Mouse (Mus musculus): Measurements from ENCODE around the gene Egfl7. TPM values are rescaled to one million over a fixed set of nuclear protein-coding genes. Genes with fewer than 3 reads are reported as not detected.
A peak's percentile ranks its signal among the peaks of the same experiment; 100 is the strongest.

The Egfl7 gene
- polyA plus RNA-seq, 1 experiment from 2014 or later: 75.4 TPM

- Histone ChIP-seq H3K4me1 (ENCODE audit: control insufficient read depth, insufficient read depth, low read depth, low read length) (peaks cover 3% of the 10 kb centered on the region), H3K27me3 (replicated peaks; ENCODE audit: control insufficient read depth, insufficient read depth, low read length) (no peaks in the 10 kb centered on the region), H3K9me3 (ENCODE audit: control insufficient read depth, low read length) (no peaks in the 10 kb centered on the region), H3K27ac (ENCODE audit: low read depth, low read length) (no peak overlapping the region), H3K4me2 (ENCODE audit: low read length) (no peak overlapping the region), H3K36me3 (ENCODE audit: control insufficient read depth, insufficient read depth, low read length) (no peaks in the 10 kb centered on the region), H3K9ac (ENCODE audit: low read depth, low read length) (no peak overlapping the region), H3K4me3 (ENCODE audit: low read length) (no peak overlapping the region)
- 72% methylated on average over 4 of the region's 4 CpGs for WGBS
- no peak for ATAC-seq
Measured at GRCm38 (mm10) chr2:26555076-26555475, 24.7 kb upstream of the Egfl7 start.

- Histone ChIP-seq H3K4me2 (ENCODE audit: low read length) (no peak overlapping the region), H3K4me3 (ENCODE audit: low read length) (no peak overlapping the region), H3K27ac (ENCODE audit: low read depth, low read length) (no peak overlapping the region), H3K27me3 (replicated peaks; ENCODE audit: control insufficient read depth, insufficient read depth, low read length) (no peaks in the 10 kb centered on the region), H3K4me1 (ENCODE audit: control insufficient read depth, insufficient read depth, low read depth, low read length) (no peaks in the 10 kb centered on the region; the same call in 1 of the 2 replicates), H3K36me3 (ENCODE audit: control insufficient read depth, insufficient read depth, low read length) (no peaks in the 10 kb centered on the region), H3K9ac (ENCODE audit: low read depth, low read length) (no peak overlapping the region), H3K9me3 (ENCODE audit: control insufficient read depth, low read length) (no peaks in the 10 kb centered on the region)
- WGBS: 77% methylated on average over 4 of the region's 4 CpGs
- ATAC-seq: no peak
Measured at GRCm38 (mm10) chr2:26556535-26556993, 23.2 kb upstream of the Egfl7 start.

GRCm38 (mm10) chr2:26560506-26560905 is 19.3 kb upstream of the Egfl7 start:
- no peak overlapping the region for H3K4me2 ChIP-seq (ENCODE audit: low read length)
- H3K4me3 ChIP-seq (ENCODE audit: low read length): no peak overlapping the region
- no peak overlapping the region for H3K27ac ChIP-seq (ENCODE audit: low read depth, low read length)
- no peaks in the 10 kb centered on the region for H3K27me3 ChIP-seq (replicated peaks; ENCODE audit: control insufficient read depth, insufficient read depth, low read length)
- no peaks in the 10 kb centered on the region for H3K9me3 ChIP-seq (ENCODE audit: control insufficient read depth, low read length)
- H3K4me1 ChIP-seq (ENCODE audit: control insufficient read depth, insufficient read depth, low read depth, low read length): no peaks in the 10 kb centered on the region; the same call in 1 of the 2 replicates
- H3K9ac ChIP-seq (ENCODE audit: low read depth, low read length): no peak overlapping the region
- 68% methylated on average over 5 of the region's 5 CpGs for WGBS
- ATAC-seq: no peak
- H3K36me3 ChIP-seq (ENCODE audit: control insufficient read depth, insufficient read depth, low read length): no peaks in the 10 kb centered on the region

GRCm38 (mm10) chr2:26561351-26562016 is 18.3 kb upstream of the Egfl7 start:
- ATAC-seq: peak; percentile 79
- H3K27me3 ChIP-seq (replicated peaks; ENCODE audit: control insufficient read depth, insufficient read depth, low read length): no peaks in the 10 kb centered on the region
- H3K27ac ChIP-seq (ENCODE audit: low read depth, low read length): no peak overlapping the region
- H3K4me2 ChIP-seq (ENCODE audit: low read length): no peak overlapping the region
- no peaks in the 10 kb centered on the region; the same call in 1 of the 2 replicates for H3K4me1 ChIP-seq (ENCODE audit: control insufficient read depth, insufficient read depth, low read depth, low read length)
- H3K36me3 ChIP-seq (ENCODE audit: control insufficient read depth, insufficient read depth, low read length): no peaks in the 10 kb centered on the region
- H3K9ac ChIP-seq (ENCODE audit: low read depth, low read length): no peak overlapping the region
- H3K9me3 ChIP-seq (ENCODE audit: control insufficient read depth, low read length): no peaks in the 10 kb centered on the region
- no peak overlapping the region for H3K4me3 ChIP-seq (ENCODE audit: low read length)
- 46% methylated on average over 6 of the region's 6 CpGs for WGBS

- H3K9ac ChIP-seq (ENCODE audit: low read depth, low read length): no peak overlapping the region
- 21% methylated on average over 4 of the region's 4 CpGs for WGBS
- ATAC-seq: peak; percentile 53; the same call in 1 of the 2 replicates
- no peaks in the 10 kb centered on the region for H3K27me3 ChIP-seq (replicated peaks; ENCODE audit: control insufficient read depth, insufficient read depth, low read length)
- H3K36me3 ChIP-seq (ENCODE audit: control insufficient read depth, insufficient read depth, low read length): no peaks in the 10 kb centered on the region
- no peak overlapping the region for H3K27ac ChIP-seq (ENCODE audit: low read depth, low read length)
- H3K4me1 ChIP-seq (ENCODE audit: control insufficient read depth, insufficient read depth, low read depth, low read length): no peaks in the 10 kb centered on the region; the same call in 1 of the 2 replicates
- no peaks in the 10 kb centered on the region for H3K9me3 ChIP-seq (ENCODE audit: control insufficient read depth, low read length)
- H3K4me3 ChIP-seq (ENCODE audit: low read length): no peak overlapping the region
- H3K4me2 ChIP-seq (ENCODE audit: low read length): no peak overlapping the region
Measured at GRCm38 (mm10) chr2:26566221-26566620, 13.6 kb upstream of the Egfl7 start.

- Histone ChIP-seq H3K27ac (ENCODE audit: low read depth, low read length) (no peak overlapping the region), H3K9me3 (ENCODE audit: control insufficient read depth, low read length) (no peaks in the 10 kb centered on the region), H3K4me1 (ENCODE audit: control insufficient read depth, insufficient read depth, low read depth, low read length) (peaks cover 9% of the 10 kb centered on the region; the same call in 1 of the 2 replicates), H3K4me2 (ENCODE audit: low read length) (no peak overlapping the region), H3K27me3 (replicated peaks; ENCODE audit: control insufficient read depth, insufficient read depth, low read length) (no peaks in the 10 kb centered on the region), H3K9ac (ENCODE audit: low read depth, low read length) (no peak overlapping the region), H3K4me3 (ENCODE audit: low read length) (no peak overlapping the region), H3K36me3 (ENCODE audit: control insufficient read depth, insufficient read depth, low read length) (no peaks in the 10 kb centered on the region)
- no peak for ATAC-seq
- WGBS: 13% methylated on average over 3 of the region's 3 CpGs
Measured at GRCm38 (mm10) chr2:26570034-26570433, 9.8 kb upstream of the Egfl7 start.

- WGBS: 89% methylated on average over 9 of the region's 9 CpGs
- H3K36me3 ChIP-seq (ENCODE audit: control insufficient read depth, insufficient read depth, low read length): no peaks in the 10 kb centered on the region
- H3K27me3 ChIP-seq (replicated peaks; ENCODE audit: control insufficient read depth, insufficient read depth, low read length): no peaks in the 10 kb centered on the region
- no peak overlapping the region for H3K4me2 ChIP-seq (ENCODE audit: low read length)
- no peak overlapping the region for H3K9ac ChIP-seq (ENCODE audit: low read depth, low read length)
- peaks cover 9% of the 10 kb centered on the region; the same call in 1 of the 2 replicates for H3K4me1 ChIP-seq (ENCODE audit: control insufficient read depth, insufficient read depth, low read depth, low read length)
- no peak overlapping the region for H3K27ac ChIP-seq (ENCODE audit: low read depth, low read length)
- H3K4me3 ChIP-seq (ENCODE audit: low read length): no peak overlapping the region
- H3K9me3 ChIP-seq (ENCODE audit: control insufficient read depth, low read length): no peaks in the 10 kb centered on the region
- no peak for ATAC-seq
Measured at GRCm38 (mm10) chr2:26571400-26571799, 8.4 kb upstream of the Egfl7 start.

GRCm38 (mm10) chr2:26571826-26572225 is 8.0 kb upstream of the Egfl7 start:
- H3K36me3 ChIP-seq (ENCODE audit: control insufficient read depth, insufficient read depth, low read length): no peaks in the 10 kb centered on the region
- no peak overlapping the region for H3K4me3 ChIP-seq (ENCODE audit: low read length)
- peaks cover 9% of the 10 kb centered on the region; the same call in 1 of the 2 replicates for H3K4me1 ChIP-seq (ENCODE audit: control insufficient read depth, insufficient read depth, low read depth, low read length)
- H3K9ac ChIP-seq (ENCODE audit: low read depth, low read length): no peak overlapping the region
- 69% methylated on average over 5 of the region's 5 CpGs for WGBS
- H3K27ac ChIP-seq (ENCODE audit: low read depth, low read length): no peak overlapping the region
- H3K4me2 ChIP-seq (ENCODE audit: low read length): no peak overlapping the region
- H3K27me3 ChIP-seq (replicated peaks; ENCODE audit: control insufficient read depth, insufficient read depth, low read length): no peaks in the 10 kb centered on the region
- no peak for ATAC-seq
- H3K9me3 ChIP-seq (ENCODE audit: control insufficient read depth, low read length): no peaks in the 10 kb centered on the region

- 36% methylated on average over 12 of the region's 12 CpGs for WGBS
- Histone ChIP-seq H3K9ac (ENCODE audit: low read depth, low read length) (0 out of 2 replicates have a peak overlapping the region, but pooled peaks have one; percentile 6), H3K4me1 (ENCODE audit: control insufficient read depth, insufficient read depth, low read depth, low read length) (peaks cover 9% of the 10 kb centered on the region; the same call in 1 of the 2 replicates), H3K4me3 (ENCODE audit: low read length) (no peak overlapping the region), H3K36me3 (ENCODE audit: control insufficient read depth, insufficient read depth, low read length) (no peaks in the 10 kb centered on the region), H3K4me2 (ENCODE audit: low read length) (peak overlapping the region; percentile 21; the same call in 1 of the 2 replicates), H3K9me3 (ENCODE audit: control insufficient read depth, low read length) (no peaks in the 10 kb centered on the region), H3K27ac (ENCODE audit: low read depth, low read length) (peak overlapping the region; percentile 66), H3K27me3 (replicated peaks; ENCODE audit: control insufficient read depth, insufficient read depth, low read length) (no peaks in the 10 kb centered on the region)
- ATAC-seq: peak; percentile 79
Measured at GRCm38 (mm10) chr2:26573396-26573795, 6.4 kb upstream of the Egfl7 start.
